Mouse (Mus musculus) intestine, embryonic 16.5 days (tissue): ENCODE results near the gene Prr22. TPM values are rescaled to one million over a fixed set of nuclear protein-coding genes. Genes with fewer than 3 reads are reported as not detected.

Experiments used
- ATAC-seq: fragments of 200-750 bp; cut with Nextera tagmentation; 2 replicates; pipeline ENCODE4 v1.8.0; 2017; ENCODE audit warnings: moderate TSS enrichment, moderate library complexity
- H3K27ac ChIP-seq: fragments of 300-500 bp; sonication (generic); 2 replicates; pipeline ENCODE4 v1.5.1; 2014; ENCODE audit warnings: mild to moderate bottlenecking, low read length
- H3K27me3 ChIP-seq: fragments of 300-500 bp; sonication (generic); replicated peaks from 2 replicates; pipeline ENCODE4 v1.6.1; 2014; ENCODE audit warnings: low read length, control low read depth, mixed read lengths; ENCODE audit not compliant: control insufficient read depth, insufficient read depth
- H3K36me3 ChIP-seq: fragments of 300-500 bp; sonication (generic); 2 replicates; pipeline ENCODE4 v1.6.1; 2014; ENCODE audit warnings: low read length, control low read depth; ENCODE audit not compliant: control insufficient read depth, insufficient read depth
- H3K4me1 ChIP-seq: fragments of 300-500 bp; sonication (generic); 2 replicates; pipeline ENCODE4 v1.6.1; 2014; ENCODE audit warnings: low read length, control low read depth, mixed read lengths; ENCODE audit not compliant: control insufficient read depth, insufficient read depth
- H3K4me2 ChIP-seq: fragments of 300-500 bp; sonication (generic); 2 replicates; pipeline ENCODE4 v1.6.1; 2014; ENCODE audit warnings: low read depth, low read length, control low read depth
- H3K4me3 ChIP-seq: fragments of 300-500 bp; sonication (generic); 2 replicates; pipeline ENCODE4 v1.5.1; 2014; ENCODE audit warnings: mild to moderate bottlenecking, low read length
- H3K9ac ChIP-seq: fragments of 300-500 bp; sonication (generic); 2 replicates; pipeline ENCODE4 v1.6.1; 2014; ENCODE audit warnings: low read depth, low read length
- H3K9me3 ChIP-seq: fragments of 300-500 bp; sonication (generic); 2 replicates; pipeline ENCODE4 v1.6.1; 2016; ENCODE audit warnings: low read length, control low read depth; ENCODE audit not compliant: control insufficient read depth
- WGBS: fragments of 180-500 bp; shearing (Covaris S2); extraction: QIAGEN DNeasy Blood & Tissue Kit; methylation state at CpG from one replicate; pipeline ENCODE4 v1.1.7; 2014; 5-methylcytosine and 5-hydroxymethylcytosine counted together
- polyA plus RNA-seq: library from polyadenylated mRNA; unstranded; fragments of >200 nt; fragmentation: Nextera tagmentation; extraction: Ambion mirVana; gene quantifications from 2 replicates; pipeline ENCODE4 v1.2.1, GENCODE M21; 2015

Gene Prr22
- polyA plus RNA-seq, 1 experiment from 2014 or later = 0.84 TPM

- 50% methylated on average over 12 of the region's 12 CpGs for WGBS
- peaks cover 24% of the 10 kb centered on the region for H3K4me1 ChIP-seq
- H3K9ac ChIP-seq = peak overlapping the region; percentile 91
- peaks cover 22% of the 10 kb centered on the region for H3K36me3 ChIP-seq
- no peak for ATAC-seq
- peak overlapping the region; percentile 83 for H3K4me3 ChIP-seq
- peak overlapping the region; percentile 96 for H3K27ac ChIP-seq
- H3K9me3 ChIP-seq = no peaks in the 10 kb centered on the region
- H3K4me2 ChIP-seq = peak overlapping the region; percentile 71
- H3K27me3 ChIP-seq = no peaks in the 10 kb centered on the region
Observed at GRCm38 (mm10) chr17:56765431-56765830, 4.6 kb upstream of the Prr22 start.

- H3K36me3 ChIP-seq = peaks cover 25% of the 10 kb centered on the region
- H3K4me1 ChIP-seq = peaks cover 18% of the 10 kb centered on the region
- H3K9ac ChIP-seq = no peak overlapping the region
- no peak overlapping the region for H3K4me2 ChIP-seq
- H3K27ac ChIP-seq = no peak overlapping the region
- 95% methylated on average over 27 of the region's 27 CpGs for WGBS
- no peak for ATAC-seq
- H3K27me3 ChIP-seq = no peaks in the 10 kb centered on the region
- H3K4me3 ChIP-seq = no peak overlapping the region
- H3K9me3 ChIP-seq = no peaks in the 10 kb centered on the region
Observed at GRCm38 (mm10) chr17:56766631-56767405, 3.2 kb upstream of the Prr22 start.

GRCm38 (mm10) chr17:56767531-56768135 is 2.4 kb upstream of the Prr22 start:
- Histone ChIP-seq H3K27ac (no peak overlapping the region), H3K4me2 (no peak overlapping the region), H3K4me3 (no peak overlapping the region), H3K9ac (no peak overlapping the region), H3K36me3 (peaks cover 25% of the 10 kb centered on the region), H3K27me3 (no peaks in the 10 kb centered on the region), H3K9me3 (no peaks in the 10 kb centered on the region), H3K4me1 (peaks cover 12% of the 10 kb centered on the region)
- WGBS = 95% methylated on average over 29 of the region's 29 CpGs
- ATAC-seq = no peak

- ATAC-seq = no peak
- whole genome bisulfite sequencing = 94% methylated on average over 11 of the region's 11 CpGs
Observed at GRCm38 (mm10) chr17:56768941-56769340, 1.1 kb upstream of the Prr22 start.

GRCm38 (mm10) chr17:56777568-56777967 is 7.5 kb downstream of the Prr22 start:
- H3K9me3 ChIP-seq = 0 out of 2 replicates have a peak, but pooled peaks cover 7% of the 10 kb centered on the region
- H3K27ac ChIP-seq = no peak overlapping the region
- H3K4me3 ChIP-seq = no peak overlapping the region
- H3K27me3 ChIP-seq = no peaks in the 10 kb centered on the region
- no peak overlapping the region for H3K4me2 ChIP-seq
- no peak overlapping the region for H3K9ac ChIP-seq
- H3K36me3 ChIP-seq = peaks cover 6% of the 10 kb centered on the region
- no peak for ATAC-seq
- H3K4me1 ChIP-seq = no peaks in the 10 kb centered on the region
- 93% methylated on average over 11 of the region's 11 CpGs for WGBS

More at GRCm38 (mm10) chr17:56768941-56769340, 1.1 kb upstream of the Prr22 start:
- Histone ChIP-seq H3K9me3 (no peaks in the 10 kb centered on the region), H3K27ac (no peak overlapping the region), H3K9ac (no peak overlapping the region), H3K4me3 (no peak overlapping the region), H3K27me3 (no peaks in the 10 kb centered on the region), H3K4me1 (peaks cover 5% of the 10 kb centered on the region), H3K36me3 (peaks cover 25% of the 10 kb centered on the region), H3K4me2 (no peak overlapping the region)

GRCm38 (mm10) chr17:56778779-56779362 is 8.8 kb downstream of the Prr22 start:
- Histone ChIP-seq H3K27ac (0 out of 2 replicates have a peak overlapping the region, but pooled peaks have one; percentile 5), H3K4me3 (no peak overlapping the region), H3K27me3 (no peaks in the 10 kb centered on the region), H3K4me2 (no peak overlapping the region), H3K36me3 (peaks cover 6% of the 10 kb centered on the region), H3K9me3 (0 out of 2 replicates have a peak, but pooled peaks cover 7% of the 10 kb centered on the region), H3K9ac (no peak overlapping the region), H3K4me1 (no peaks in the 10 kb centered on the region)
- ATAC-seq = peak; percentile 58
- WGBS = 40% methylated on average over 3 of the region's 3 CpGs

- Histone ChIP-seq H3K9me3 (0 out of 2 replicates have a peak, but pooled peaks cover 7% of the 10 kb centered on the region), H3K27me3 (no peaks in the 10 kb centered on the region), H3K9ac (no peak overlapping the region), H3K4me3 (no peak overlapping the region), H3K4me2 (no peak overlapping the region), H3K27ac (no peak overlapping the region), H3K36me3 (peaks cover 6% of the 10 kb centered on the region), H3K4me1 (no peaks in the 10 kb centered on the region)
- WGBS = 59% methylated on average over 13 of the region's 13 CpGs
- peak; percentile 14; the same call in 1 of the 2 replicates for ATAC-seq
Observed at GRCm38 (mm10) chr17:56780291-56780978, 10.4 kb downstream of the Prr22 start.

- Histone ChIP-seq H3K4me3 (no peak overlapping the region), H3K36me3 (no peaks in the 10 kb centered on the region), H3K27ac (no peak overlapping the region), H3K9me3 (no peaks in the 10 kb centered on the region), H3K4me2 (no peak overlapping the region), H3K9ac (no peak overlapping the region), H3K27me3 (no peaks in the 10 kb centered on the region), H3K4me1 (no peaks in the 10 kb centered on the region)
- no peak for ATAC-seq
- 69% methylated on average over 3 of the region's 3 CpGs for WGBS
Observed at GRCm38 (mm10) chr17:56788886-56789285, 18.8 kb downstream of the Prr22 start.

- H3K36me3 ChIP-seq = no peaks in the 10 kb centered on the region
- no peak overlapping the region for H3K4me3 ChIP-seq
- 78% methylated on average over 6 of the region's 6 CpGs for WGBS
- H3K4me1 ChIP-seq = no peaks in the 10 kb centered on the region
- H3K27ac ChIP-seq = no peak overlapping the region
- no peaks in the 10 kb centered on the region for H3K9me3 ChIP-seq
- no peak for ATAC-seq
- H3K9ac ChIP-seq = no peak overlapping the region
- no peak overlapping the region for H3K4me2 ChIP-seq
- no peaks in the 10 kb centered on the region for H3K27me3 ChIP-seq
Observed at GRCm38 (mm10) chr17:56789286-56789685, 19.2 kb downstream of the Prr22 start.
